Mouse (Mus musculus): ENCODE results near the gene Chil3.

- no peak for TF ChIP-seq CTCF (IDR thresholded peaks at IDR 0.05; ENCODE audit: borderline replicate concordance, insufficient read depth, low read depth, low read length)
- TF ChIP-seq POLR2A (IDR thresholded peaks at IDR 0.05; ENCODE audit: borderline replicate concordance, insufficient read depth, low read length) = no peak
Measured at GRCm38 (mm10) chr3:106187991-106188390, 20.6 kb upstream of the Chil3 start.

Data from cerebellum, adult 2 months (tissue).